Comparison of ENCODE assay signal across 23 mouse cellular contexts in the genomic region with DNA sequence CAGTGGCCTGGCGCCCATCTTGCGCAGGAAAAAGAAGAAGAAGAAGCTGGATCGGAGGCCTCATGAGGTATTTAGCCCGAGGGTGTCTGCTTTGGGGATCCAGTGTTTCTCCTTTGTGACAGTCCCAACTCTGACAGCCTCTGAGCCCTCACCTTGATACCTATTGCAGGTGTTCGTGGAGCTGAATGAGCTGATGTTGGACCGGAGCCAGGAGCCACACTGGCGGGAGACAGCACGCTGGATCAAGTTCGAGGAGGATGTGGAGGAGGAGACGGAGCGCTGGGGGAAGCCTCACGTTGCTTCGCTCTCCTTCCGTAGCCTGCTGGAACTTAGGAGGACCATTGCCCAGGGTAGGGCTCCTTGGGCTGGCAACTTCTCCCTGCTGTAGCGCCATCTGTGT. TPM values are rescaled to one million over a fixed set of nuclear protein-coding genes. Genes with fewer than 3 reads are reported as not detected.
A peak's percentile ranks its signal among the peaks of the same experiment; 100 is the strongest.
DNase-seq lines count a peak whose midpoint lies in the region; ATAC-seq lines count a peak whose summit lies in the region.
"Had no signal": no experiment of that assay in that cellular context is flagged by ENCODE, and none has a peak within 500 bp of the region (broad histone marks: within the 10 kb centered on the region; RNA-seq: fewer than 3 reads in every experiment).

No protein-coding gene starts in this region.

- peak overlapping the region; percentile 8; the same call in 1 of the 2 replicates for H3K9ac ChIP-seq in neural tube, embryonic 12.5 days
- H3K9ac ChIP-seq: embryonic facial prominence, embryonic 12.5 days; forebrain, embryonic 13.5 days; hindbrain, embryonic 12.5 days; hindbrain, embryonic 15.5 days had no signal

- H3K27ac ChIP-seq in neural tube, embryonic 12.5 days = no peak overlapping the region
- H3K27ac ChIP-seq: embryonic facial prominence, embryonic 12.5 days; forebrain, embryonic 10.5 days; forebrain, embryonic 13.5 days; heart, embryonic 10.5 days; hindbrain, embryonic 12.5 days; hindbrain, embryonic 15.5 days had no signal

- H3K4me3 ChIP-seq in neural tube, embryonic 12.5 days = no peak overlapping the region
- H3K4me3 ChIP-seq: embryonic facial prominence, embryonic 12.5 days; forebrain, embryonic 10.5 days; forebrain, embryonic 13.5 days; heart, embryonic 10.5 days; heart, embryonic 13.5 days; hindbrain, embryonic 12.5 days; hindbrain, embryonic 15.5 days had no signal

- no peak overlapping the region for H3K4me2 ChIP-seq in neural tube, embryonic 12.5 days (replicated peaks)
- H3K4me2 ChIP-seq: embryonic facial prominence, embryonic 12.5 days; forebrain, embryonic 13.5 days; hindbrain, embryonic 12.5 days; hindbrain, embryonic 15.5 days had no signal

- no peaks in the 10 kb centered on the region for H3K9me3 ChIP-seq in neural tube, embryonic 12.5 days
- H3K9me3 ChIP-seq: embryonic facial prominence, embryonic 12.5 days; forebrain, embryonic 10.5 days; forebrain, embryonic 13.5 days; heart, embryonic 10.5 days; heart, embryonic 13.5 days; hindbrain, embryonic 12.5 days; hindbrain, embryonic 15.5 days had no signal

- no peak for ATAC-seq in neural tube, embryonic 12.5 days (ENCODE audit: low FRiP score, low read depth)
- ATAC-seq: activated CD4-positive, CD25-positive, alpha-beta regulatory T cell, adult 4 months; forebrain, embryonic 13.5 days; forebrain, embryonic 16.5 days had no signal

- WGBS in neural tube, embryonic 12.5 days = 88% methylated on average over 15 of the region's 15 CpGs

- peaks cover 14% of the 10 kb centered on the region for H3K4me1 ChIP-seq in neural tube, embryonic 12.5 days

- peaks cover 65% of the 10 kb centered on the region for H3K36me3 ChIP-seq in neural tube, embryonic 12.5 days

- DNase-seq in cerebellum, adult 11-12 months = peak; percentile 15
- no peak for DNase-seq in cerebellum, postnatal 4 days (ENCODE audit: low spot score in 2 of 2)
- DNase-seq in heart, adult 11 months = peak; percentile 87
- DNase-seq in heart, adult 9 months (ENCODE audit: low spot score in 2 of 2) = no peak
- DNase-seq in neural tube, embryonic 10.5 days (ENCODE audit: extremely low spot score, low spot score) = no peak
- no peak for DNase-seq in urinary bladder, adult 2 months (ENCODE audit: low spot score)
- DNase-seq: adrenal gland, adult 8-10 months; adrenal gland, postnatal 25 days; cerebellum, adult 18-20 months; cerebellum, postnatal 10 days; cerebellum, postnatal 36 days; gastrocnemius, postnatal 10 days; gastrocnemius, postnatal 36 days had no signal

- no peaks in the 10 kb centered on the region for H3K27me3 ChIP-seq in neural tube, embryonic 12.5 days (replicated peaks)
- H3K27me3 ChIP-seq: embryonic facial prominence, embryonic 12.5 days; forebrain, embryonic 13.5 days; hindbrain, embryonic 12.5 days; hindbrain, embryonic 15.5 days had no signal

RNA-seq across cellular contexts. Expression of a gene that starts 4.5 kb away (rescaled TPM):
- polyA plus RNA-seq in neural tube, embryonic 12.5 days (2016; fragmentation: Nextera tagmentation; extraction: Ambion mirVana) = 30.6 TPM in 2 replicates
- 31.5 and 33.4 TPM in 2 replicates for polyA plus RNA-seq in urinary bladder, adult 2 months (2012; rRNA removed)

RNA-seq across cellular contexts. Expression of a gene that starts 29.3 kb away (rescaled TPM):
- polyA plus RNA-seq in neural tube, embryonic 12.5 days (2016; fragmentation: Nextera tagmentation; extraction: Ambion mirVana) = 24.8 and 27.1 TPM in 2 replicates
- polyA plus RNA-seq in urinary bladder, adult 2 months (2012; rRNA removed) = 19.0 and 19.7 TPM in 2 replicates

RNA-seq across cellular contexts. Expression of a gene that starts 43.7 kb away (rescaled TPM):
- 7.3 and 10.0 TPM in 2 replicates for polyA plus RNA-seq in neural tube, embryonic 12.5 days (2016; fragmentation: Nextera tagmentation; extraction: Ambion mirVana)
- polyA plus RNA-seq in urinary bladder, adult 2 months (2012; rRNA removed) = 19.6 and 23.9 TPM in 2 replicates
- polyA plus RNA-seq: activated CD4-positive, CD25-positive, alpha-beta regulatory T cell, adult 4 months had no signal

RNA-seq across cellular contexts. Expression of a gene that starts 44.3 kb away (rescaled TPM):
- polyA plus RNA-seq in neural tube, embryonic 12.5 days (2016; fragmentation: Nextera tagmentation; extraction: Ambion mirVana) = 49.0 and 50.6 TPM in 2 replicates
- 30.0 and 30.7 TPM in 2 replicates for polyA plus RNA-seq in urinary bladder, adult 2 months (2012; rRNA removed)
- polyA plus RNA-seq: activated CD4-positive, CD25-positive, alpha-beta regulatory T cell, adult 4 months had no signal

Comparison
In these comparisons a context has a peak if more than half of its experiments do, and no peak if none do; other contexts are left out.
1. DNase-seq: peak in cerebellum, adult 11-12 months (single experiment) and heart, adult 11 months (single experiment); none in cerebellum, postnatal 4 days (0 of 2), heart, adult 9 months (0 of 2), neural tube, embryonic 10.5 days (single experiment) and urinary bladder, adult 2 months (single experiment).